Mouse (Mus musculus) heart, adult 8-10 months (tissue): Measurements from ENCODE around the gene Rubcnl. TPM values are rescaled to one million over a fixed set of nuclear protein-coding genes. Genes with fewer than 3 reads are reported as not detected.
A peak's percentile ranks its signal among the peaks of the same experiment; 100 is the strongest.

ENCODE experiments used
- DNase-seq: peaks from one replicate; pipeline ENCODE4 v3.0.0; 2022; ENCODE audit warnings: low spot score
- total RNA-seq, 4 experiments: library from RNA; stranded (reverse); gene quantifications; 2 replicates each; pipeline ENCODE4 v1.2.4; 2022

Gene Rubcnl
- total RNA-seq, 4 experiments from 2014 or later: 0.69 to 1.3 (median 0.99) TPM

DNA sequence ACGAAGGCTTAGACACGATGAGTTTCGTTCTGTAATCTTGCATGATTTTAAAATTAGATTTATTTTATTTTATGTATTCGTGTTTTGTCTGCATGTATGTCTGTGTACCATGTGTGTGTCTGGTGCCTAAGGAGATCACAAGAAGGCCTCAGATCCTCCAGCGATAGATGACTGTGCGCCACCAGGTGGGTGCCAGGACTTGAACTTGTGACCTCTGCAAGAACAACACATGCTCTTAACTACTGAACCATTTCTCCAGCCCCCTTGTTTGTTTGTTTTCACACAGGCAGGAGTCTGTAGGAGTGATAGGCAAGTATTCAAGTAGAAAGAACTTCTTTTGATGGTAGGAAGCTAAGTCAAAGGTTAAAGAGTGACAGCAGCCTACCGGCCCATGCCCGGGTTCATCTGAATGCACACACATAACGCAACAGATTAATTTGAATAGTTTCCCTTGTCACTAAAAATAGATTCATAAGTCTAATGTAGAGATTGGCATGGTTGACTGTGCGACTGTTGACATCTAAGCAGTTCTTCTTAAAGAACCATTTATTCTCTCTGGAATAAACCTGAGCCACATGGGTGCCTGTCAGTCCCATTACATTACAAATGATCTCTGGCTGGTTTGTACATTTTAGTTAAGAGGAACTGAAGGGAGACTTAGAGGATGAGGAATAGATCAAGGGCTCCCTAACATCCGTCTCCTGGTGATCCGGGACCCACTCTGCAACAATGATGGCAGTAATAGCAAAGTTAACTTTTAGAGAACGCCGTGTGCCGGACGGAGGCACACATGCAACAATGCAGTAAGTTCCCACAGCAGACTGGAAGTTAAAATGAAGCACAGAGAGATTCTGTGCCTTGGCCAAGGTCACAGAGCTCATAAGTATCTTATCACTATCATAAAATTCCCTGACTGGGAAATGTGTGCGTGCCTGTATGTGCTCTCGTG, 2.3 kb downstream of the Rubcnl start:
- no peak for DNase-seq

DNA sequence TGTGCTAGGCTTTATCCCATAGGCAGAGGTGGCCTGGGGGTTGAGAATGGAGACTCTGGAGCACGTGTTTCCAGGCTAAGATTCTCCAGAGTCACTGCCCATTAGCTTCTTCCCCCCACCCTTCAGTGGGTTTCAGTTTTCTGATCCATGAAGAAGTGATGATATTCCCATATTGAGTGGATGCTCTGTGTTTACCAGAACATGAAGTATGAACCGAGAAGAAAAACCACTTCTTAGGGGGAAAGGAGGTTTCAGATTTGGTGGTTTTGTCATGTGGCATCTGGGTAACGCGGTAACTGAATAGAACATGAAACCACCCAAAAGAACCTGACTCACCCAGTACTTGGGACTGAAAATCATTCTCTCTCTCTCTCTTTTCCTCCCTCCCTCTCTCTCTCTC, 3.0 kb downstream of the Rubcnl start:
- DNase-seq: no peak

DNA sequence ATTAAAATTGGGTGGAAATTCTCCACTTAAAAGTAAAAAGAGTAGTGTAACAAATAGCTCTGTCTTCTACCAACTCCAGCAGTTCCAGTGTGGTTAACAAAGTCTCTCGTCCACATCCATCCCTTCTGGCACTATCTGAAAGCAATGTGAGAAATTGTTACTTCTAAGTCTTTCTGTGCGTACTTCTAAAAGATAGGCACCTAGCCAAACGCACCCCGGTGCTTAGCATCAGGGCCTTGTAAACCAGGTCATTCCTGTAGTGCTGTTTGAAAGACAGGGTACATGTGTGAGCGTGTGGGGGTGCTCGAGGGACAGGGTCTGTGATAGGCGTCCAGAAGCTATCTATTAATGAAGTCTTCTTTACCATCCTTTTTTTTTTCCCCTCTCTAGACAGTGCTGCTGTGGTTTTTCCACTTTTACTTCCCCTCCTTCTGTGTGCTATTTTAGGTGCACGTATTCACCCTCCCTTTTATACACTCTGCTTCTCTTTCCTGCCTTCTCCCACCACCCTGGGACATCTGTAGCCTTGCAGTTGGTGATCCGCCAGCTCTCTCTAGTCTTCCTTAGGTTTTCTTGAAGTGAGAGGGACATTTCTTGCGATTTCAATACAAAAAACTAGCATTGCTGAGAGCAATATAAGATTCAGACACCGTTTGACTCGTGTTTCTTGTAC, 4.9 kb downstream of the Rubcnl start:
- no peak for DNase-seq

DNA sequence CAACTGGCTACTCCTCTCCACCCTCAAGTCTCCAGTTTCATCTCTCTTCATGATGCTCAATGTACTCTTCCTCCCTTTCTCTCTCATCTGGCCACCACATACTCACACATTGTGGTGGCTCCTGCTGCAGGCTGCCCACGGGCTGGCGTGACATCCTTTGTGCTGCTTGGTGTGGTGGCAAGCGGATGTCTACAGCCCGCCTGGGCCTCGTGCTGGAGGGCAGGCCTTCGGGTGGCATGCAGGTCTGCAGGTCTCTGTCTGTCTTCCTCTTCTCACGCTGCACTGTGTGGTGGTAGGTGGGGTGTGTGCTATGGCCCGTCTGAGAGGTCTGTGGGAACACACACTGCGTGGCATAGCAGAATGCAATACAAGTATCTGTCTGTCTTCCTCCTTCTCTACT, 6.7 kb downstream of the Rubcnl start:
- no peak for DNase-seq

DNA sequence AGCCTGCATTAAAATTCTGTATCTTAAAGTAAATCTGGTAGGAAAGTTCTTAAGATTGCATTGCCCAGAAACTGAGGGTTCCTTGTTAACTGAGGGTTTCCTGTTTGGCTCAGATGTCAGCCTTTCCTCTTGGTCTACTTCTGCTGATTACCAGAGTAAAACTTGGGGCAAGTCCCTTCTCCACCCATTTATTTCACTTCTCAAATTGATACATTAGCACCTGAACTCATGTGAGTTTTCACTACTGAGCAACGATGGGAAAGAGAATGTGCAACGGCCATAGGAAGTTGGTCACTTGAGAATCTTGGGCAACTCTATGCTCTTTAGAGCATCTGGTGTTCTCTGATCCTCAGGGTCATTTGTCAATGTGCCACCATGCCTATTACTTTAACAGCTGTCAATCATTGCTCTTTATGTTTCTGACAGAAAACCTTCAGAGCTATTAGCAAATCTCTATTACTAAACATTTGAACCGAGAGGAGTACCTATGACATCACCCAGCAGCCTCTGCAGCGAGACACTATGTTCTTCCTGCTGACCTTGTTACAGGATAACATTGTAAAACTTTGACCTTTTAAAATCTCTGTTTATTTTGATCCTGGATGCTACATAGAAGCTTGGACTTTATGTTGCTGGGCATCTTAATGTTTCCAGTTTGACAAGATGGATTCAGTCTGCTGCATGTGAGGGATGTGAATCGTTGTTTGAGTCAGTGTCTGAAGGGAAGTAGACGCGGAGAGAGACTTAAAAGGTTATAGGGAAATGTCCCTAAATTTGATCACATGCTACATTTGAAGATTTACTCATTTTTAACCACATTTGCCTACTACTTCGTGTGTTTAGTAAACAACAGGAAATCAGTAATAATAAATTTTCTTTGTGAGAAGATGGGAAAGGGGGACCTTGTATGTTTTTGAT, 9.2 kb downstream of the Rubcnl start:
- DNase-seq: no peak

DNA sequence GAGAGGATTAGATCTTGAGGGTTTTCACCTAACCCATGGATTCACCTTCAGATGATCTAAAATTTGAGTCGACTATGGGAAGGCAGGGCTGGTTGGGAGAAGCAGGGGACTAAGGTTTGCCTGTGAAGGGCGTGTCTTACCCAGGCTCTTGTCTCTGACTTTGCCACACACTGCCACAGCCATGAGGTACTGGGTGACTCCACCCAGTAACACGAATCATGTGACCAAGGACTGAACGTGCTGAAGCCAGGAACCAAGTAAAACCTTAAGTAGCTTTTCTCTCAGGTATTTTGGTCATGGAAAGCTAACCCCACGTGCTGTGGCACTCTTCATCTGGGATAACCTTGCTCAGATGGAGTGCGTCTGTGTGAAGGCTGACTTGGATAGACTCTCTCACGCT, 14.9 kb downstream of the Rubcnl start:
- no peak for DNase-seq

DNA sequence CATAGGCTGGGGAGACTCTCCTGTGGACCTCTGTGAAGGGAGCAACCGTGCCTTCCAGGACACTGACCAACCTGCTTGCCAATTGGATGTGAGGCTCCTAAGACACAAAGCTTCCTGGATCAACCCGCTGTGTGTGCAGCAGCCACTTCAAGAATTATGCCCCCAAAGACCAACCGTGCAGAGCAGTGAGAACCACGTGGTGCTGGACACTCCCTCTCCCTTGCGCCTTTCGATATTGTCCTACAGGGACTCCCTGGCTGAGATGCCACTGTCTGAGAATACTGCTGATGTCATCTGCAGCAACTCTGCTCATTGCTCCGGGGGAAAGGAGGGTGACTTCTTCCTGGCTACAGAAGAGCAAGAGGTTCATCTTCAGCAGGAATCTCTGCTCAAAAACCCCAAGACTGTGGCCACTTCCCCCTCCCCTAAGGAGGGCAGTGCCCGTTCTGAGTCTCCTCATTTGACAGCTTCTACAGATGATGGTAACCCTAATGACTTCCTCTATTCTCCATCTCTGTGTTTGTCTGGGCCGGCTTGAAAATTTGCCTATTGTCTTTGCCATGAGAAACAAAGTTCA, 16.3 kb downstream of the Rubcnl start:
- no peak for DNase-seq

DNA sequence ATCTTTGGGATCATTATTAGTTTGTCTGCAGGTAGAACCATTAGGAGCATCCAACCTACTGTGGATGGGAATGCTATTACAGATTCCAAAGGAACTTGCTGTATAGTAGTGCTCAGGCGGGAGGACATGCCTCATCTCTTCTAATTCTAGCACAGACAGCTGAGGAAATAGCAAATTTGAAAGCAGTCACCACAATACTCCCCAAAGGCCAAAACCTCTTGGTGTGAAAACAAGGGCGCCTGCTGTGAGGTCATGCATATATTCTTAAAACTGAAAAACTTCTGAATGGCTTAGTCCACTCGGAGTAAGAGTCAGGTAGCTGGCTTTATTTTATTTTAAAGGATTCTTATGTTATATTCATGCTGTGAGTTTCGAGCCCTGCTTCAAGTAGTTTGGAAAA, 16.9 kb downstream of the Rubcnl start:
- DNase-seq: no peak

DNA sequence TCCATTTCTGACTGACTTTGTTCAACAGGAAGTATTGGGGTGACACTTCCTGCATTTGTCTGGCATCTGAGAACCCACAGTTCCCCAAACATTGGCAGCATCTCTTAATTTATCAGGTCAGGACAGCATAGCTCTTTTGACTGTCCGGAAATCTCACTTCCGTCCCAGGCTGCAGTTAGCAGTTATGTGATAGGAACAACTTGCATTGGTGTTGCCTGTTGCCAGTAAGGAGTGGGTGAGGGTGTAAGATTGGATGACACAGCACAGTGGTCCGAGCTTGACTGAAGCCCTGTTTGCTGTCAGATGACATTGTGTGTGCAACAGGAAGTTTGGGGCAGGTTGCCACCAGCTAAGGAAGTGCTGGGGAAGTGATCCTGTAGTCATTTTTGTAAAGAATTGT, 18.4 kb downstream of the Rubcnl start:
- DNase-seq: no peak

DNA sequence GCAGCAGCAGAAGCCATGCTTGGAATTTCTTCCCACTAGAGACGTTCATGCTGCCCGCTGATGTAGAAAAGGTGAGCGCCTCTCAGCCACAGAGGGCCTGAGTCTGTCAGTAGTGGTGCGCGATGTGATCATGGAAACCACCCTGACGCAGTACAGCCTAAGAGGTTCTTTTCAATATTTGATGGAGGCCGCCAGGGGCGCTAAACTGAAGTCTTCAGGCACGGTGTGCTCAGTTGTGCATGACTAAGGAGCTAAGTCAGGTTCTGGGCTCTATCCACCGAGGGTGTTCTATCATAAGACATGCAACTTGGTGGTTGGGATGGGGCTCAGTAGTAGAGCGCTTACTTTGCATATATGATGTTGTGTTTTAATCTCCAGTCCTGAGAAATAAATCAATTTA, 19.6 kb downstream of the Rubcnl start:
- DNase-seq: no peak

DNA sequence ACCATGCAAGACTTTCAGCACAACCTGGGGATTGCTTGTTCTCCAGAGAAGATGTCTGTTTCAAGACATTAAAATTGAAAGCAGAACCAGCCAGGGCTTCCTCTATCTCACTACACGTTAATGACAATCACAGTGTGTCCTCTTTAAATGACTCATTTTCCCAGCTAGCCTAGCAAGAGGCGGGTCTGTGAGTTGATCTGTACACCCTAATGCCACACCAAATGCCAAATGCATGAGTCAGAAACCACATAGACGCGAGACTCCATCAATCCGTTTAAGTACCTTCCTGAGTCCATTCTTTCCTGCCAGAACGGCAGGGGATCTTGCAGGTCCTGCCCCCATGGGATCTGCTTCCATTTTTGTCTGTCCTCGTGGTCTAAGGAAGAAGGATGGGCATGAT, 29.4 kb downstream of the Rubcnl start:
- DNase-seq: no peak

DNA sequence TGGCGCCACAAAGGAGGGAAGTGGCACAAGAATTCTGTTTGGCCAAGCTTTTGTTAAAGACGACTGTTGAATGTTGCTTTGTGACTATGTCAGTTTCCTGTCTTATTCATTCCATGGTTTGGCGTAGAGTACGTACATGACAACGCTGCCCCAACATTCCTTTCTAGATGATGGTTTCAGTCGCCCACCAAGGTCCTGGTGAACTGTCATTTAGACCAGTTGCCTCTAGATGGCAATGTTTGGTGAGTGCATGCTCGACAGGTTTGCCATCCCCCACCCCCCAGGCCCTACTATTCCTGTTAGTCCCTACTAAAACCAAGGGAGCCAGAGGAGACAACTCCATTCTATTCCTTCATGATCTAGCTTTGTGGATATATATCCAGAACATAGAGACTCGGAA, 36.6 kb downstream of the Rubcnl start:
- no peak for DNase-seq

DNA sequence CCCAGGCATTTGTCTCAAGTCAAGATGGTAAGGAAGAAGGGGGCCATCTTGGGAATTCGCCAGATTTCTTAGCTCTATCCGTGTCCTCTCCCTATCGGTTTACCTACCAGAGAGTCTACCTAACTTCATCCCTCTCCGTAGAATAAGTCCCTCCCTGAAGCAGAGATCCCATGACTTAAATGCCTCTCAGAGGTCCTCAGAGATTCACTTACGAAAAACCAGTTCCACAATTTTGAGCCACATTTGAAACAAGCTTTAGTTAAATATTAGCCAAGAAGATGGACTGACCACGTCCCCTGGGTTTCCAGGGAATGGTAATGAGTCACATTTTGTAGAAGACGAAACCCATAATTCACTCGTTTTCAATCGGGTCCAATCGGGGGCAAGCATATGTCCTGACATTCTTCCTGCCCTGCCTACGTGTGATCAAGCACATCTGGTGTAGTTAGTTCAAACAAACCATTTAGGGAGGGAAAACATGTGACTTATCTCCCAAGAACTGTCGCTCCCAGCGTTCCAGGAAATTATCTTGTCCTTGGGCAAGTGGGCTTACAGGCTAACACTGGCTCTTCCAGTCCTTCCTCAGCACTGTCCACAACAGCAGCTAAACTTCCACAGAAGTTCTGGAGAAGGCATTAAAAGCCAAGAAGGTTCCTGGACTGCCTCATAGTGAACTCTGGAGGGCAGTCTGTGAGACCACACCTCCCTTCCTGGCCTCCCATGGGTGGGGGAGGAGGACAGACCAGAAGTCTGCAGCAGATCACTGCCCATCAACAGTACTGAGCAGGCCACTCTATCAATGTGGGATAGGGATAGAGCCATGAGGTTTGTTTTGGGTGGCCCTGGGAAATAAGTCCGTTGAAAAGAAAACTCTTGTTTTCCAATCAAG, 38.9 kb downstream of the Rubcnl start:
- DNase-seq: no peak

DNA sequence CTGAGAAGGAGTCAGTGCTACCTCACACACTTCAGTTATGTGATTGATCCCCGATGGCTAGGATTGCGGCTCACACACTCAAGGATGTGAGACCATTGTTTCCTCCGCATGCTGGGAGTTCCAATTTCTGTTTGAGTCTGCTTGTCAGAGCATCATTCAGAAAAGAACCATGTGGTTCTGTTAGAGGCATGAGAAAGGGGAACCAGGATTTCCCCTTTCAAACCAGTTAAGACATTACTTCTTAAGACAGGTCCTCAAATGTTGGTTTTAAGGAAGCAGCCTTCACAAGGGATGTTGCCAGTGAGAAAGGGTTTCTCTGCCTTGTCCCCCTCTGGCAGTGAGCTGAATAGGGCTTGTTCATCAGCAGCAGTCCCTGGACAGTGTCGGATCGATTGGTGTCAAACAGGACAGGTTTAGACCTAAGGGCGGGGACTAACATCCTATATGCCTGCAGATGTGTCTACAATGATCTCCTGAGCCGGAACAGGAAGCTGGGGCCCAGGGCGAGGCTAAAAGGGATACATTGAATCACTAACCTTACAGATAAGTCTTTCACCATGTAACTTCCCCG, 41.1 kb downstream of the Rubcnl start:
- DNase-seq: no peak

DNA sequence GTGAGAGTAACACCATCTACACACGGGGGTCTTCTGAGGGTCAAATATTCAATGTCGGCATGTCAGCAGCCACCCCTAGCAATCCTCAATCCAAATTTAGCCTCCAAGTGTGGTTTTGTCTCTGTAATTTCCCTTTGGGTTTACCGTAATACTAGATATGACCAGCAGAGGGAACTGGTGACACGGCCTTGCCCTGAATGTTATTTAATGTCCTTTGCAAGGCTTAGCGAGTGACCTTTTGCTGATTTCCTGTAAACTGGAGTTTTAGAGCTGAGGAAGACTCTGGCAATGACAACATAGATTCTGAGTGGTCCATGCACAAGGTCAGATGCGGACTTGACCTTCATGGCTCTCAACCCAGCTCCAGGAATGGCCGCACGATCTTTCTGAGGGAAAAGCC, 44.7 kb downstream of the Rubcnl start:
- peak; percentile 46 for DNase-seq

DNA sequence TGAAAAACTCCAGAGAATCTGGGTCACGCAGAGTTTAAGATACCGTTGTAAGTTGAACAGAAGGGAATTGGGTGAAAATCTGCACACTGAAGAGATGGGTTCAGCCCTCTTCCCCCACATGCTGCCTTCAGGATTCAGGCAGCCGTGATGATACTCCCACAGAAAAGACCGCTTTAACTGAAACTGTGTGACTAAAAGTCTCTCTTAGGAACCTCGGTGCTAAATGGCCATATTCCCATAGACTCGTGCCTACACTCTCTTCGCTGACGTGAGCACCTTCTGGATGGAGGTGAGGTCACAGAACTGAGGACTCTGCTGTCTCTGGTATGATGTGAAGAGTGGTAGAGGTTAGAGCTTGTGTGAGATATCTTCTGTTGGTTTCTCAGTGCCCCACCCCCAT, 48.1 kb downstream of the Rubcnl start:
- no peak for DNase-seq

DNA sequence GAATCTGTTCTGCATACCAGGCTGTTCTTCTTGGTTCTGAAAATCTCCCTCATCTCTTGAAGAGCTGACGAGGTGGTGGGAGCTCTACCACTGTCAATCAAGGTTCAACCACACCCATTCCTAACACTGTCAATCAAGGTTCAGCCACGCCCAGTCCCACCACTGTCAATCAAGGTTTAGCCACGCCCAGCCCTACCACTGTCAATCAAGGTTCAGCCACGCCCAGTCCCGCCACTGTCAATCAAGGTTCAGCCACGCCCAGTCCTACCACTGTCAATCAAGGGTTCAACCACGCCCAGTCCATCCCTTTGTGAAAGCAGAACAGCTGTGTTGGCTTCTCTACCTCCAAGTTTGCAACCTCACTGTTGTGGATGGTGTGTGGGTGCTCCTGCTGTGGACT, 48.7 kb downstream of the Rubcnl start:
- no peak for DNase-seq

DNA sequence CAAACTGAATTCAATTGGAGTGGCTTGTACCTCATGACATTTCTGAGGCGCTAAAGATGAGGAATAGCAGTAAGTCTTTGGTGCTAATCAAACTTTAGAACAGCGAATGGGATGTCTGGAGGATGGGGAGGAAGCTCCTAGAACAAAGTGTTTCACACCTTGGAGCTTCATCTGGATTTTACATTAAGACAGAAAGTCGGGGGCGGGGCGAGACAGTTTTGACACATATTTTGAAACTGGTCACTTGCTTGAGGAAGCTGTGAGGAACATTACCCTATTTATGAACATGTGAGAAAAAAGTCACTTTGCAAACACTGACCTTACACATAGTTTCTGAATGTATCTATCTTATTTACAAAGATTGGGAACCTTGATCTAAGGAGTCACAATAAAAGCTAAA, 49.4 kb downstream of the Rubcnl start:
- no peak for DNase-seq

DNA sequence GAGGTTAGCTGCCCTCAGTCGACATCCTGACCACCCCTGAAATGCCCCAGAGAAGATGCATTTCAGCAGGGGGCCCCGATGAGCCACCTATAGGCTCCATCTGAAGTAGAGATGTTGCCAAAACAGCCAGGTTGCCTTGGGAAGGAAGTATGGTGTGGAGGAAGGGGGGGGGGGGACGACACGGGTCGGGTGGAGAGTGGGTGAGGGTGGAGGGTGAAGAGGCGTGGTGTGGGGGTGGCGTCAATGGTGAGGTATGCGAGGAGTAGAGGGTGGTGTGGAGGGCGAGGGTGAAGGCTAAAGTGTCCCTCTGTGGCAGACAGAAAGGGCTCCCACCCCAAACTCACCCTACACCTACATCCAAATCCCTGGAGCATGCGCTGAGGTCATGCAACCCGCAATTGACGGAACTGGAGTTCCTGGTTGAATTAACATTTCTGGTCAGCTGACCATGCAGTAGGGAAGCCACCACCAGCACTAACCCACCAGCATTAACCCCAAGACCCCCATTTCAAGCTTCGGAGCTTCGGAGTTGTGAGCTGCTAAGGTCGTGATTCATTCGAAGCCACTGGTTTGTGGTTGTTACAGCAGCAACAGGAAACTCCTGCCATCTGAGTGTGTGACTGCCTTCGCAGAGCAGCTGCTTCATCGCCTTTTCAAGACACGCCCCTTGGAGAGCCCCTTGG, 52.7 kb downstream of the Rubcnl start:
- no peak for DNase-seq
